ENCODE assay signal across 29 mouse cellular contexts in the genomic region with DNA sequence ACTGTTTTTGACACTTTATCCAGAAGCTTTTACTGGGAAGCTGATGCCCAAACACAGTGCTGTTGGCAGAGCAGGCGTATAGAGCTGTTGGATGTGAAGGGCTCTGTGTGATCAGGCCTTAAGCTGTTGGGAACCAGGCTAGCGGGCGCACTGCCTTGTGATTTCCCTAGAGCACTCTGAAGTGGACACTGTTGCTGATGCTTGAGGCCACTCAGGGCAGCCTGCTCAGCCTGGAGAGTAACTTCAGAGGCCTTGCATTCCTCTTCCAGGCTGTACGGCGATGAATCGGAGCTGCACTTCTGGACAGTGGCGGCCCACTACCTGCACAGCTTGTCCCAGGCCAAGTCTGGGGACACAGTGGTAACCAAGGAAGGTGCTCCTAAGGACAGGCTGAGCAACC. TPM values are rescaled to one million over a fixed set of nuclear protein-coding genes. Genes with fewer than 3 reads are reported as not detected.
DNase-seq lines count a peak whose midpoint lies in the region; ATAC-seq and TF ChIP-seq lines count a peak whose summit lies in the region.
"Had no signal": no experiment of that assay in that cellular context is flagged by ENCODE, and none has a peak within 500 bp of the region (broad histone marks: within the 10 kb centered on the region; RNA-seq: fewer than 3 reads in every experiment).

No protein-coding gene starts in this region.

- WGBS in liver, embryonic 11.5 days = 94% methylated on average over 7 of the region's 7 CpGs
- WGBS in lung, adult 2 months = 75% methylated on average over 7 of the region's 7 CpGs

- DNase-seq in heart, adult 11 months = peak; percentile 72
- DNase-seq in heart, adult 8-10 months (ENCODE audit: low spot score) = no peak
- peak; percentile 12 for DNase-seq in liver, embryonic 11.5 days (ENCODE audit: low spot score)
- no peak for DNase-seq in liver
- peak; percentile 29 for DNase-seq in lung, adult 2 months
- DNase-seq in lung, postnatal 10 days = no peak
- peak; percentile 55 for DNase-seq in lung, postnatal 36 days
- no peak for DNase-seq in kidney, postnatal 36 days
- DNase-seq: adrenal gland, adult 8-10 months; adrenal gland, postnatal 14 days; adrenal gland, postnatal 36 days; B cell, adult 2 months; cerebellum, adult 11-12 months; cerebellum, adult 2 months; cerebellum, adult 9-10 months; cerebellum, postnatal 10 days; cerebellum, postnatal 36 days; embryo, embryonic 11 days had no signal

- H3K4me1 ChIP-seq in liver, embryonic 11.5 days (replicated peaks; ENCODE audit: control insufficient read depth, insufficient read depth, low read length) = no peaks in the 10 kb centered on the region
- 0 out of 2 replicates have a peak, but pooled peaks cover 5% of the 10 kb centered on the region for H3K4me1 ChIP-seq in lung, adult 2 months (ENCODE audit: control insufficient read depth, insufficient read depth, low read length)
- H3K4me1 ChIP-seq: embryonic facial prominence, embryonic 13.5 days; embryonic facial prominence, embryonic 15.5 days; forebrain, embryonic 10.5 days; forebrain, embryonic 12.5 days had no signal

- H3K27ac ChIP-seq in liver, embryonic 11.5 days (ENCODE audit: low read depth, low read length) = no peak overlapping the region
- H3K27ac ChIP-seq: embryonic facial prominence, embryonic 13.5 days; embryonic facial prominence, embryonic 15.5 days; forebrain, embryonic 10.5 days; forebrain, embryonic 12.5 days had no signal

- ATAC-seq in liver, embryonic 11.5 days (replicated peaks; ENCODE audit: low FRiP score) = no peak
- ATAC-seq: activated CD4-positive, CD25-positive, alpha-beta regulatory T cell, adult 4 months; CD4-positive, CD25-positive, alpha-beta regulatory T cell, adult 4 months; forebrain, embryonic 14.5 days; Patski had no signal

- no peak for TF ChIP-seq POLR2A in lung, adult 2 months (IDR thresholded peaks at IDR 0.05; ENCODE audit: borderline replicate concordance, extremely low read depth, low read depth, low read length)

- H3K9ac ChIP-seq in liver, embryonic 11.5 days (ENCODE audit: low read depth, low read length) = no peak overlapping the region
- H3K9ac ChIP-seq: embryonic facial prominence, embryonic 13.5 days; embryonic facial prominence, embryonic 15.5 days; forebrain, embryonic 12.5 days had no signal

- no peak overlapping the region for H3K4me2 ChIP-seq in liver, embryonic 11.5 days
- H3K4me2 ChIP-seq: embryonic facial prominence, embryonic 13.5 days; embryonic facial prominence, embryonic 15.5 days; forebrain, embryonic 12.5 days had no signal

- H3K27me3 ChIP-seq in liver, embryonic 11.5 days (replicated peaks; ENCODE audit: control insufficient read depth, insufficient read depth, low read length) = no peaks in the 10 kb centered on the region
- H3K27me3 ChIP-seq: CH12.LX; embryonic facial prominence, embryonic 13.5 days; embryonic facial prominence, embryonic 15.5 days; forebrain, embryonic 12.5 days; Patski had no signal

- no peak overlapping the region for H3K4me3 ChIP-seq in liver, embryonic 11.5 days (ENCODE audit: low read depth, low read length)
- no peak overlapping the region for H3K4me3 ChIP-seq in lung, adult 2 months (replicated peaks; ENCODE audit: extremely low read depth, low read depth, low read length)
- H3K4me3 ChIP-seq: embryonic facial prominence, embryonic 13.5 days; embryonic facial prominence, embryonic 15.5 days; erythroblast, embryonic 14.5 days; forebrain, embryonic 10.5 days; forebrain, embryonic 12.5 days had no signal

- peaks cover 28% of the 10 kb centered on the region for H3K36me3 ChIP-seq in liver, embryonic 11.5 days (ENCODE audit: control insufficient read depth, insufficient read depth, low read length)

- no peaks in the 10 kb centered on the region for H3K9me3 ChIP-seq in liver, embryonic 11.5 days (ENCODE audit: control insufficient read depth, low read length)
- H3K9me3 ChIP-seq: embryonic facial prominence, embryonic 13.5 days; embryonic facial prominence, embryonic 15.5 days; forebrain, embryonic 10.5 days; forebrain, embryonic 12.5 days; G1E had no signal

- no peak for TF ChIP-seq CTCF in lung, adult 2 months (IDR thresholded peaks at IDR 0.05; ENCODE audit: insufficient read depth, low read length)

RNA-seq across cellular contexts. Expression of gene Wdr11, which starts 38.7 kb away (rescaled TPM):
- 10 to 100 TPM; 19.5 to 22.5 (median 22.2) TPM for total RNA-seq in heart, adult 8-10 months (2022)
- 30.1 and 30.4 TPM in 2 replicates for polyA plus RNA-seq in liver, embryonic 11.5 days (2014; fragmentation: Nextera tagmentation; extraction: Ambion mirVana)
- polyA plus RNA-seq in lung, adult 2 months (2012; rRNA removed) = 16.1 and 28.1 TPM in 2 replicates

Comparison
In these comparisons a context has a peak if more than half of its experiments do, and no peak if none do; other contexts are left out.
1. DNase-seq: peak in heart, adult 11 months (single experiment), liver, embryonic 11.5 days (single experiment), lung, adult 2 months (single experiment) and lung, postnatal 36 days (single experiment); none in heart, adult 8-10 months (single experiment), liver (single experiment), lung, postnatal 10 days (single experiment) and kidney, postnatal 36 days (0 of 2).